Mouse (Mus musculus) ZHBTc4 (cell line): ENCODE measurements around the gene Krt19.

Experiments used
- DNase-seq: peaks from one replicate; pipeline ENCODE4 v3.0.0-alpha.2; 2011; ENCODE audit warnings: low read depth, low spot score

Gene Krt19

GRCm38 (mm10) chr11:100148615-100149330 lies at the start of gene Krt19:
Gene Krt19 (minus strand): TSS chr11:100148665.
- DNase-seq, result peak; percentile 43

GRCm38 (mm10) chr11:100192992-100193391 lies 44.5 kb upstream of the Krt19 start, which contains the start of gene Krt9:
Gene Krt9 (minus strand): TSS chr11:100193246.
- DNase-seq, result no peak

- no peak for DNase-seq
Measured at GRCm38 (mm10) chr11:100191820-100192219, 43.4 kb upstream of the Krt19 start.

- DNase-seq, result no peak
Measured at GRCm38 (mm10) chr11:100186736-100187135, 38.3 kb upstream of the Krt19 start.

GRCm38 (mm10) chr11:100181725-100182124 lies 33.3 kb upstream of the Krt19 start:
- DNase-seq, result no peak

- no peak for DNase-seq
Measured at GRCm38 (mm10) chr11:100179260-100179659, 30.8 kb upstream of the Krt19 start.

- no peak for DNase-seq
Measured at GRCm38 (mm10) chr11:100178307-100178706, 29.8 kb upstream of the Krt19 start.

GRCm38 (mm10) chr11:100176791-100177190 lies 28.3 kb upstream of the Krt19 start:
- no peak for DNase-seq

GRCm38 (mm10) chr11:100168765-100169762 lies 20.6 kb upstream of the Krt19 start:
- DNase-seq, result peak; percentile 85

- DNase-seq, result peak; percentile 18
Measured at GRCm38 (mm10) chr11:100168071-100168470, 19.6 kb upstream of the Krt19 start.

- DNase-seq, result no peak
Measured at GRCm38 (mm10) chr11:100164392-100164791, 15.9 kb upstream of the Krt19 start.

- DNase-seq, result no peak
Measured at GRCm38 (mm10) chr11:100157908-100158477, 9.5 kb upstream of the Krt19 start.

- DNase-seq, result no peak
Measured at GRCm38 (mm10) chr11:100157331-100157730, 8.9 kb upstream of the Krt19 start.

- DNase-seq, result no peak
Measured at GRCm38 (mm10) chr11:100155497-100156255, 7.2 kb upstream of the Krt19 start.

- no peak for DNase-seq
Measured at GRCm38 (mm10) chr11:100147566-100148353, 705 bp downstream of the Krt19 start.

- DNase-seq, result peak; percentile 35
Measured at GRCm38 (mm10) chr11:100145858-100146560, 2.5 kb downstream of the Krt19 start.

- DNase-seq, result peak; percentile 50
Measured at GRCm38 (mm10) chr11:100145104-100145503, 3.4 kb downstream of the Krt19 start.

- DNase-seq, result no peak
Measured at GRCm38 (mm10) chr11:100140966-100141365, 7.5 kb downstream of the Krt19 start.

- no peak for DNase-seq
Measured at GRCm38 (mm10) chr11:100139391-100139790, 9.1 kb downstream of the Krt19 start.

GRCm38 (mm10) chr11:100138809-100139208 lies 9.7 kb downstream of the Krt19 start:
- DNase-seq, result no peak
